Mouse (Mus musculus) cerebellum, postnatal 10 days (tissue): Measurements from ENCODE around the gene 4930503B20Rik.

Experiments used
- DNase-seq, 2 experiments: peaks; one replicate each; pipeline ENCODE4 v3.0.0; 2021; ENCODE audit warnings: mixed read lengths in 2 of 2

The 4930503B20Rik gene

GRCm38 (mm10) chr3:146651217-146651616, at the start of gene 4930503B20Rik:
Gene 4930503B20Rik (minus strand): TSS chr3:146651317.
- DNase-seq = no peak

GRCm38 (mm10) chr3:146700051-146700450, 48.9 kb upstream of the 4930503B20Rik start:
- DNase-seq = no peak

GRCm38 (mm10) chr3:146698982-146699381, 47.9 kb upstream of the 4930503B20Rik start:
- DNase-seq = no peak

- no peak for DNase-seq
These were observed 41.4 kb upstream of the 4930503B20Rik start for GRCm38 (mm10) chr3:146692547-146692946.

- DNase-seq = no peak
These were observed 36.1 kb upstream of the 4930503B20Rik start for GRCm38 (mm10) chr3:146687121-146687725.

GRCm38 (mm10) chr3:146686428-146686827, 35.3 kb upstream of the 4930503B20Rik start:
- no peak for DNase-seq

GRCm38 (mm10) chr3:146684811-146685675, 33.9 kb upstream of the 4930503B20Rik start, which contains the start of gene Samd13:
Gene Samd13 (minus strand): TSS chr3:146685592.
- DNase-seq = peak; percentile 83 to 89

- DNase-seq = no peak
These were observed 32.0 kb upstream of the 4930503B20Rik start for GRCm38 (mm10) chr3:146683095-146683494.

GRCm38 (mm10) chr3:146682140-146682651, 31.1 kb upstream of the 4930503B20Rik start:
- DNase-seq = peak; percentile 64 to 72

GRCm38 (mm10) chr3:146681696-146682095, 30.6 kb upstream of the 4930503B20Rik start:
- no peak for DNase-seq

GRCm38 (mm10) chr3:146680625-146681024, 29.5 kb upstream of the 4930503B20Rik start:
- no peak for DNase-seq

- no peak for DNase-seq
These were observed 28.5 kb upstream of the 4930503B20Rik start for GRCm38 (mm10) chr3:146679646-146680045.

- DNase-seq = no peak
These were observed 25.1 kb upstream of the 4930503B20Rik start for GRCm38 (mm10) chr3:146676193-146676592.

GRCm38 (mm10) chr3:146675101-146675500, 24.0 kb upstream of the 4930503B20Rik start:
- DNase-seq = no peak

- DNase-seq = no peak
These were observed 20.0 kb upstream of the 4930503B20Rik start for GRCm38 (mm10) chr3:146671121-146671520.

GRCm38 (mm10) chr3:146661907-146662306, 10.8 kb upstream of the 4930503B20Rik start:
- DNase-seq = no peak

- DNase-seq = peak in 1 of 2 experiments; percentile 21
These were observed 9.9 kb upstream of the 4930503B20Rik start for GRCm38 (mm10) chr3:146661001-146661400.

GRCm38 (mm10) chr3:146659321-146659720, 8.2 kb upstream of the 4930503B20Rik start:
- peak; percentile 85 to 92 for DNase-seq

GRCm38 (mm10) chr3:146658061-146658639, 7.0 kb upstream of the 4930503B20Rik start:
- DNase-seq = no peak

- DNase-seq = no peak
These were observed 6.3 kb upstream of the 4930503B20Rik start for GRCm38 (mm10) chr3:146657433-146657832.

- no peak for DNase-seq
These were observed 4.0 kb upstream of the 4930503B20Rik start for GRCm38 (mm10) chr3:146655111-146655577.

GRCm38 (mm10) chr3:146653692-146654091, 2.6 kb upstream of the 4930503B20Rik start:
- DNase-seq = no peak

- no peak for DNase-seq
These were observed 1.3 kb upstream of the 4930503B20Rik start for GRCm38 (mm10) chr3:146652431-146652830.
